Comparison of ENCODE assay signal across 8 mouse cellular contexts in the genomic region with DNA sequence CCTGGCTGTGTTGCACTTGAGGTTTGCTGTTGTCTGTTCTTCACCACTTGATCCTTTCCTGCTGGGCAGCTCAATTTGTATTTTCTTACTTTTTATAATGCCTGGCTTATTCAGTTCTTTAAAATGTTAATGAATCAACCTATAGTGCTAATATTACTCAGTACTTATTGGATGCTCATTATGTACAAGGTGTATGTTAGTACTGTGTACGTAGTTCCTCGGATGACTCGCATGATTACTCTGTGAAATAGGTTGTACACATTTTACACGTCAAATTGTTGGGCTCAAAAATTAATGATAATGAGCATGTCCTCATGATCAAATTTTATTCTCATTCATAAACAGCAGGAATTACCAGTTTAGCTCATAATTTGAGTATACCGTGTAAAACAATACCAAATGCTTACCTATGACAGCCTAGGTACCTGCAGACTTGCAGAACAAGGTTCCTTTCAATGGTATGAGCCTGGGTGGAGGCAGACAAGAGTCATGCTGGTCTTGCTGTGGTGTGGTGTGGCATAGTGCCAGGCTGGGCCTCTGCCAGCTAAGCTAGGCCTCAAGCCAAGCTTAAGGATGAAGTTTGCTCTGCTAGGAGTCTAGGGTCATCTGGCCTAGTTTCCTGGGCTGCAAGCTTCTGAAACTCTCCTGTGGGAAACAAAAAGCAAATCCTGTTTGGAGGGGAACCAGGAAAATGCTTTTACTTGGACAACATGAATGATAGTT. TPM values are rescaled to one million over a fixed set of nuclear protein-coding genes. Genes with fewer than 3 reads are reported as not detected.
DNase-seq lines count a peak whose midpoint lies in the region; ATAC-seq and TF ChIP-seq lines count a peak whose summit lies in the region.

No protein-coding gene starts in this region.

- H3K4me3 ChIP-seq in kidney, embryonic 14.5 days (ENCODE audit: low read length) = no peak overlapping the region
- H3K4me3 ChIP-seq in limb, embryonic 14.5 days (replicated peaks; ENCODE audit: low read length) = no peak overlapping the region
- no peak overlapping the region for H3K4me3 ChIP-seq in forebrain, embryonic 12.5 days (replicated peaks)

- no peak overlapping the region for H3K4me2 ChIP-seq in kidney, embryonic 14.5 days (replicated peaks; ENCODE audit: low read depth, low read length)
- no peak overlapping the region for H3K4me2 ChIP-seq in limb, embryonic 14.5 days (replicated peaks; ENCODE audit: low read depth, low read length, severe bottlenecking)
- H3K4me2 ChIP-seq in forebrain, embryonic 12.5 days = no peak overlapping the region

- H3K27me3 ChIP-seq in kidney, embryonic 14.5 days (ENCODE audit: control insufficient read depth, insufficient read depth, low read length) = no peaks in the 10 kb centered on the region
- H3K27me3 ChIP-seq in limb, embryonic 14.5 days (ENCODE audit: control insufficient read depth, insufficient read depth, low read length) = no peaks in the 10 kb centered on the region
- H3K27me3 ChIP-seq in forebrain, embryonic 12.5 days = no peaks in the 10 kb centered on the region

- no peak for ATAC-seq in kidney, embryonic 14.5 days (ENCODE audit: low FRiP score, low TSS enrichment)
- ATAC-seq in erythroblast, adult 5-6 weeks (replicated peaks; ENCODE audit: low FRiP score, poor library complexity, severe bottlenecking) = peak; percentile 87
- ATAC-seq in limb, embryonic 14.5 days (ENCODE audit: low FRiP score, low read depth) = no peak
- no peak for ATAC-seq in forebrain, embryonic 12.5 days (ENCODE audit: low FRiP score)

- peak; percentile 96 for DNase-seq in kidney, adult 11 months
- peak; percentile 96 for DNase-seq in adrenal gland, adult 2 months
- DNase-seq in heart, postnatal 4 days = peak; percentile 93
- DNase-seq in limb, embryonic 14.5 days (ENCODE audit: low spot score) = peak; percentile 44
- peak; percentile 19 to 49 for DNase-seq in spleen, postnatal 36 days (ENCODE audit: low spot score in 2 of 2)

- no peaks in the 10 kb centered on the region for H3K36me3 ChIP-seq in kidney, embryonic 14.5 days (ENCODE audit: control insufficient read depth, insufficient read depth, low read length)
- peaks cover 5% of the 10 kb centered on the region; the same call in 1 of the 2 replicates for H3K36me3 ChIP-seq in limb, embryonic 14.5 days (ENCODE audit: control insufficient read depth, insufficient read depth, low read length)
- H3K36me3 ChIP-seq in forebrain, embryonic 12.5 days (replicated peaks) = no peaks in the 10 kb centered on the region

- no peak overlapping the region for H3K27ac ChIP-seq in kidney, embryonic 14.5 days (ENCODE audit: low read depth, low read length)
- H3K27ac ChIP-seq in limb, embryonic 14.5 days (replicated peaks; ENCODE audit: low read depth, low read length) = 0 out of 2 replicates have a peak overlapping the region, but pooled peaks have one; percentile 7
- H3K27ac ChIP-seq in forebrain, embryonic 12.5 days = no peak overlapping the region

- no peaks in the 10 kb centered on the region for H3K9me3 ChIP-seq in kidney, embryonic 14.5 days (ENCODE audit: control insufficient read depth, low read length)
- no peaks in the 10 kb centered on the region for H3K9me3 ChIP-seq in limb, embryonic 14.5 days (ENCODE audit: control insufficient read depth, low read length)
- H3K9me3 ChIP-seq in forebrain, embryonic 12.5 days = no peaks in the 10 kb centered on the region

- TF ChIP-seq POLR2A in limb, embryonic 14.5 days (IDR thresholded peaks at IDR 0.05; ENCODE audit: borderline replicate concordance, extremely low read depth, insufficient read depth, insufficient read length) = no peak

- no peaks in the 10 kb centered on the region for H3K4me1 ChIP-seq in kidney, embryonic 14.5 days (ENCODE audit: control insufficient read depth, insufficient read depth, low read length)
- peaks cover 6% of the 10 kb centered on the region for H3K4me1 ChIP-seq in limb, embryonic 14.5 days (ENCODE audit: control insufficient read depth, insufficient read depth, low read length)
- no peaks in the 10 kb centered on the region for H3K4me1 ChIP-seq in forebrain, embryonic 12.5 days

- 94% methylated on average over 5 of the region's 5 CpGs for WGBS in kidney, embryonic 14.5 days
- WGBS in limb, embryonic 14.5 days = 69% methylated on average over 5 of the region's 5 CpGs
- 90% methylated on average over 5 of the region's 5 CpGs for WGBS in forebrain, embryonic 12.5 days

- no peak overlapping the region for H3K9ac ChIP-seq in kidney, embryonic 14.5 days (ENCODE audit: low read depth, low read length)
- no peak overlapping the region for H3K9ac ChIP-seq in limb, embryonic 14.5 days (ENCODE audit: low read depth, low read length, severe bottlenecking)
- H3K9ac ChIP-seq in forebrain, embryonic 12.5 days = no peak overlapping the region

RNA-seq across cellular contexts. Expression of gene Ell2, which starts 45.8 kb away (rescaled TPM):
- 2.9 and 3.9 TPM in 2 replicates for polyA plus RNA-seq in kidney, embryonic 14.5 days (2014; fragmentation: Nextera tagmentation; extraction: Ambion mirVana)
- 100 to 1,000 TPM in 1 of 2 experiments, 10 to 100 TPM in 1; 49.6 to 165 TPM for total RNA-seq in adrenal gland, adult 2 months (2021)
- 1.8 and 2.2 TPM in 2 replicates for polyA plus RNA-seq in adrenal gland, adult 2 months (2012; rRNA removed)
- 59.4 and 99.9 TPM in 2 replicates for total RNA-seq in erythroblast, adult 5-6 weeks (2015; ENCODE audit: low replicate concordance)
- 60.4 and 93.9 TPM in 2 replicates for total RNA-seq in erythroblast, adult 5-6 weeks (2017; ENCODE audit: low replicate concordance)
- 10 to 100 TPM in 1 of 2 experiments, 1 to 10 TPM in 1; 8.9 to 11.6 TPM for total RNA-seq in heart, postnatal 4 days (2021)
- 6.4 and 7.7 TPM in 2 replicates for polyA plus RNA-seq in limb, embryonic 14.5 days (2012; rRNA removed)
- 9.4 and 9.9 TPM in 2 replicates for polyA plus RNA-seq in limb, embryonic 14.5 days (2014; fragmentation: Nextera tagmentation; extraction: Ambion mirVana)
- 2.3 and 3.2 TPM in 2 replicates for polyA plus RNA-seq in forebrain, embryonic 12.5 days (2016; fragmentation: Nextera tagmentation; extraction: Ambion mirVana)

Comparison
In these comparisons a context has a peak if more than half of its experiments do, and no peak if none do; other contexts are left out.
1. DNase-seq: peak in every context shown above with its lines; median percentile 96 in kidney, adult 11 months; 96 in adrenal gland, adult 2 months; 93 in heart, postnatal 4 days; 44 in limb, embryonic 14.5 days; 34 in spleen, postnatal 36 days.